Mouse (Mus musculus) spleen, adult 2 months (tissue): ENCODE data around the gene Pabpn1.

Source experiments
- CTCF ChIP-seq: fragments of 200-500 bp; IDR thresholded peaks from 2 replicates; pipeline ENCODE4 v1.5.1; 2011; ENCODE audit warnings: mild to moderate bottlenecking, inconsistent platforms; ENCODE audit not compliant: insufficient read depth, insufficient read length, insufficient replicate concordance; ENCODE audit errors: extremely low read depth
- POLR2A ChIP-seq: fragments of 200-500 bp; IDR thresholded peaks from 2 replicates; pipeline ENCODE4 v1.6.1; 2011; ENCODE audit warnings: low read depth, low read length, inconsistent platforms

GRCm38 (mm10) chr14:54945975-54946704, 53.8 kb downstream of the Pabpn1 start:
- no peak for TF ChIP-seq POLR2A
- no peak for TF ChIP-seq CTCF
